Mouse (Mus musculus) intestine, postnatal 0 days (tissue): ENCODE measurements around the gene Dnajc1. TPM values are rescaled to one million over a fixed set of nuclear protein-coding genes. Genes with fewer than 3 reads are reported as not detected.

Experiments
- ATAC-seq: fragments of 200-750 bp; cut with Nextera tagmentation; 2 replicates; pipeline ENCODE4 v1.8.0; 2017; ENCODE audit warnings: mild to moderate bottlenecking, moderate TSS enrichment, moderate library complexity
- H3K27ac ChIP-seq: fragments of 300-500 bp; sonication (generic); 2 replicates; pipeline ENCODE4 v1.5.1; 2014; ENCODE audit warnings: mild to moderate bottlenecking, low read depth, low read length, moderate library complexity
- H3K27me3 ChIP-seq: fragments of 300-500 bp; sonication (generic); replicated peaks from 2 replicates; pipeline ENCODE4 v1.6.1; 2014; ENCODE audit warnings: low read length, mixed read lengths; ENCODE audit not compliant: control insufficient read depth, insufficient read depth
- H3K36me3 ChIP-seq: fragments of 300-500 bp; sonication (generic); 2 replicates; pipeline ENCODE4 v1.6.1; 2014; ENCODE audit warnings: mild to moderate bottlenecking, moderate library complexity; ENCODE audit not compliant: control insufficient read depth, insufficient read depth
- H3K4me1 ChIP-seq: fragments of 300-500 bp; sonication (generic); replicated peaks from 2 replicates; pipeline ENCODE4 v1.6.1; 2014; ENCODE audit warnings: antibody characterized with exemption, low read length, mixed read lengths; ENCODE audit not compliant: control insufficient read depth, insufficient read depth
- H3K4me2 ChIP-seq: fragments of 300-500 bp; sonication (generic); replicated peaks from 2 replicates; pipeline ENCODE4 v1.6.1; 2014; ENCODE audit warnings: low read depth, mild to moderate bottlenecking, moderate library complexity
- H3K4me3 ChIP-seq: fragments of 300-500 bp; sonication (generic); 2 replicates; pipeline ENCODE4 v1.5.1; 2014; ENCODE audit warnings: low read depth, low read length
- H3K9ac ChIP-seq: fragments of 300-500 bp; sonication (generic); 2 replicates; pipeline ENCODE4 v1.6.1; 2014; ENCODE audit warnings: mild to moderate bottlenecking, low read depth, low read length
- H3K9me3 ChIP-seq: fragments of 300-500 bp; sonication (generic); 2 replicates; pipeline ENCODE4 v1.6.1; 2016; ENCODE audit warnings: mixed run types; ENCODE audit not compliant: control insufficient read depth
- CTCF ChIP-seq: sonication (generic); IDR thresholded peaks from 2 replicates; pipeline ENCODE4 v1.5.1; 2016; ENCODE audit warnings: low read depth, mild to moderate bottlenecking, control low read depth, antibody characterized with exemption, moderate library complexity
- WGBS: fragments of 180-500 bp; shearing (Covaris S2); extraction: QIAGEN DNeasy Blood & Tissue Kit; methylation state at CpG from one replicate; pipeline ENCODE4 v1.1.7; 2014; 5-methylcytosine and 5-hydroxymethylcytosine counted together
- polyA plus RNA-seq: library from polyadenylated mRNA; unstranded; fragments of >200 nt; fragmentation: Nextera tagmentation; extraction: Ambion mirVana; gene quantifications from 2 replicates; pipeline ENCODE4 v1.2.1, GENCODE M21; 2015

The Dnajc1 gene
- polyA plus RNA-seq, 1 experiment from 2014 or later, result 24.4 TPM

GRCm38 (mm10) chr2:18391861-18392260, 769 bp downstream of the Dnajc1 start:
- H3K27me3 ChIP-seq, result no peaks in the 10 kb centered on the region
- under 1% methylated on average over 11 of the region's 11 CpGs for WGBS
- TF ChIP-seq CTCF, result no peak
- peak overlapping the region; percentile 64 for H3K4me2 ChIP-seq
- no peaks in the 10 kb centered on the region for H3K4me1 ChIP-seq
- peak overlapping the region; percentile 98 for H3K27ac ChIP-seq
- no peaks in the 10 kb centered on the region for H3K9me3 ChIP-seq
- H3K9ac ChIP-seq, result peak overlapping the region; percentile 71
- H3K36me3 ChIP-seq, result no peaks in the 10 kb centered on the region
- no peak for ATAC-seq
- H3K4me3 ChIP-seq, result peak overlapping the region; percentile 69

- Histone ChIP-seq H3K4me1 (no peaks in the 10 kb centered on the region), H3K27ac (no peak overlapping the region), H3K4me2 (no peak overlapping the region), H3K9ac (no peak overlapping the region), H3K9me3 (no peaks in the 10 kb centered on the region), H3K4me3 (no peak overlapping the region), H3K36me3 (no peaks in the 10 kb centered on the region), H3K27me3 (no peaks in the 10 kb centered on the region)
- 92% methylated on average over 1 of the region's 1 CpGs for WGBS
- TF ChIP-seq CTCF, result no peak
- no peak for ATAC-seq
These were observed 3.0 kb downstream of the Dnajc1 start for GRCm38 (mm10) chr2:18389631-18390030.

GRCm38 (mm10) chr2:18381662-18382061, 11.0 kb downstream of the Dnajc1 start:
- ATAC-seq, result no peak
- H3K4me1 ChIP-seq, result no peaks in the 10 kb centered on the region
- H3K27ac ChIP-seq, result no peak overlapping the region
- H3K36me3 ChIP-seq, result no peaks in the 10 kb centered on the region
- no peak overlapping the region for H3K4me3 ChIP-seq
- peak; percentile 42 for TF ChIP-seq CTCF
- no peaks in the 10 kb centered on the region for H3K27me3 ChIP-seq
- no peak overlapping the region for H3K4me2 ChIP-seq
- H3K9me3 ChIP-seq, result no peaks in the 10 kb centered on the region
- no peak overlapping the region for H3K9ac ChIP-seq

- WGBS, result 51% methylated on average over 11 of the region's 11 CpGs
- no peaks in the 10 kb centered on the region for H3K36me3 ChIP-seq
- ATAC-seq, result no peak
- H3K9me3 ChIP-seq, result no peaks in the 10 kb centered on the region
- no peak for TF ChIP-seq CTCF
- no peak overlapping the region for H3K4me2 ChIP-seq
- H3K27me3 ChIP-seq, result no peaks in the 10 kb centered on the region
- H3K4me3 ChIP-seq, result no peak overlapping the region
- H3K27ac ChIP-seq, result no peak overlapping the region
- no peak overlapping the region for H3K9ac ChIP-seq
- H3K4me1 ChIP-seq, result 0 out of 2 replicates have a peak, but pooled peaks cover 5% of the 10 kb centered on the region
These were observed 20.0 kb downstream of the Dnajc1 start for GRCm38 (mm10) chr2:18372400-18373182.

GRCm38 (mm10) chr2:18370794-18371498, 21.7 kb downstream of the Dnajc1 start:
- no peaks in the 10 kb centered on the region for H3K9me3 ChIP-seq
- H3K4me1 ChIP-seq, result 0 out of 2 replicates have a peak, but pooled peaks cover 5% of the 10 kb centered on the region
- no peak overlapping the region for H3K27ac ChIP-seq
- ATAC-seq, result no peak
- H3K4me2 ChIP-seq, result no peak overlapping the region
- no peaks in the 10 kb centered on the region for H3K36me3 ChIP-seq
- WGBS, result 90% methylated on average over 4 of the region's 4 CpGs
- TF ChIP-seq CTCF, result no peak
- H3K4me3 ChIP-seq, result no peak overlapping the region
- H3K9ac ChIP-seq, result no peak overlapping the region
- no peaks in the 10 kb centered on the region for H3K27me3 ChIP-seq

- no peak overlapping the region for H3K4me2 ChIP-seq
- TF ChIP-seq CTCF, result no peak
- no peaks in the 10 kb centered on the region for H3K27me3 ChIP-seq
- ATAC-seq, result no peak
- H3K9me3 ChIP-seq, result no peaks in the 10 kb centered on the region
- no peak overlapping the region for H3K27ac ChIP-seq
- H3K4me3 ChIP-seq, result no peak overlapping the region
- no peak overlapping the region for H3K9ac ChIP-seq
- no peaks in the 10 kb centered on the region for H3K4me1 ChIP-seq
- H3K36me3 ChIP-seq, result no peaks in the 10 kb centered on the region
- 76% methylated on average over 1 of the region's 1 CpGs for WGBS
These were observed 28.2 kb downstream of the Dnajc1 start for GRCm38 (mm10) chr2:18364402-18364801.
